Mouse (Mus musculus) yolk sac, embryonic 10.5 days (tissue): ENCODE results near the gene Mgat4d.
A peak's percentile ranks its signal among the peaks of the same experiment; 100 is the strongest.
"Not testable (repeated sequence)": the region's sequence is repeated elsewhere in the genome, so short reads cannot be mapped to it uniquely, and the experiment has no call there.

Experiments used
- DNase-seq: peaks from one replicate; pipeline ENCODE4 v3.0.0-alpha.2; 2017; ENCODE audit warnings: low spot score

Mgat4d gene

DNA sequence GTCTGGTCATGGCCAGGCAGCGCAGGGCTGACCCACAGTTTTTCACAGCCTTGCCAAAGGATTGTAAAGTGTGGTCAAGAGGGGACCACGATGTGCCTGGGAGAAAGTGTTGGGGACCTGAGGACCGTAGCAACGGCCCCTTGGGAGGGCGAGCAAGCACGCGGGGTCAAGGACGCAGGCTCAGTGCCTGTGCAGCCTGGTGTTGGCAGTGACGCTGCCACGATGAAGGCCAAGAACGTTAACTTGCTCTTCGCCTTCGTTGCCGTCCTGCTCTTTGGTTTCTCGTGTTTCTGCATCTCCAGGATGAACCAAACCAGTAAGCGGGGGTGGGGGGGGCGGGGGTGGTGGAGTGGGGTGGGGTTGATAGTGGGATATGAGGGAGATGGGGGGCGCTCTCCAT, at the start of gene Mgat4d:
Mgat4d (plus strand) TSS at position 209 of the 400 bp plus-strand sequence.
- no peak for DNase-seq

DNA sequence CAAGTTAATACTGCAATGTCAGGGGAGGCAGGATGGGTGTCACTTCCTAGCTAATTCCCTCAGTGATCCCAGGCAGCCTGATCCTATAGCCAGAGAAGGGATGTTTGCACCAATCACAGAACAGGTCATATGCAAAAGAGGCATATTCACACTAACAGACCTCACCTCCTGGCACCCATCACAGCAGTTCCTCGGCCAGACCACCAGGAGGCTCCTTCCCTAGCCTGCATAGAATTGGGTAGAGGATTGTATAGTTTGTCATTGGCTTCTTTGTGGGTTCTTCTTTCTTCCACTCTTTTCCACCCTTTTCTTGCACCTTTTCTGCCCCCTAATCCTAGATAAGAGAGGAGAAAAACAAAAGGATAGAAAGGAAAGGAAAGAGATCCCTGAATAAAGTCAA, 48.1 kb upstream of the Mgat4d start:
- DNase-seq = no peak

DNA sequence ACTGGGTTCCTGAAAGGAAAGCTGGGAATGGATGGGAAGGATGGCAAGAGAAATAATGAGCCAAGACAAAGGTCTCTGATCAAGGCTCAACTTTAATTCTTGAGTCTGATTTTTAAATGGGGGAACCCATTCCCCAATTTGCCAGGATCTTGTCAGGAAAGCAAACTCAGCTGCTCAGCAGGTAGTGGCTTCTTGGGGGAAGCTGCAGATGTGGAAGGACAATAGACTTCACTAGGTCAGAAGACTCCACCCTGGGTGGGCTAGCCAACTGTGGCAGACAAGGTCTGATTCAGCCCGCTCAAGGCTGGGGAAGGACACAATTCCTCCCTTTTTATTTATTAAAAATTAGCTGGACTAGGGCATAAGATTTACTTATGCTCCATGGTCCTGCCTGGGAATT, 43.3 kb upstream of the Mgat4d start:
- DNase-seq = no peak

DNA sequence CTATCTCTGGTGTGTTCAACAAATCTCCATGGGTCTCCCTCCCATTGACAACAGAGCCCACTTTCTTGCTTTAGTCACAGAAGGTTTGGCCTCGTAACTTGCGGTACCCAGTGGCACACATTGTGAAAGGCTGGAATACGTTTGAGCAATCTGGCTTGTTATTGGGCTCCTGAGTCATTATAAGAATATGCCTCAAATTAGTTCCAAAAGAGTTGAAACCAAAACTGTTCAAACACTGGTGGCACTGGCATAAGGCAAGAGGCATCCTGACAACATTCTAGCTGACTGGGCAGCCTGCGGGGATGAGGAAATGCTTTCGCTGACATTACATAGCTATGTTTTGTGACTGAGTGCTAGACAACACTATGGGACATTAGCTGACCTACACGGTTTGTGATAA, 38.4 kb upstream of the Mgat4d start:
- DNase-seq = no peak

DNA sequence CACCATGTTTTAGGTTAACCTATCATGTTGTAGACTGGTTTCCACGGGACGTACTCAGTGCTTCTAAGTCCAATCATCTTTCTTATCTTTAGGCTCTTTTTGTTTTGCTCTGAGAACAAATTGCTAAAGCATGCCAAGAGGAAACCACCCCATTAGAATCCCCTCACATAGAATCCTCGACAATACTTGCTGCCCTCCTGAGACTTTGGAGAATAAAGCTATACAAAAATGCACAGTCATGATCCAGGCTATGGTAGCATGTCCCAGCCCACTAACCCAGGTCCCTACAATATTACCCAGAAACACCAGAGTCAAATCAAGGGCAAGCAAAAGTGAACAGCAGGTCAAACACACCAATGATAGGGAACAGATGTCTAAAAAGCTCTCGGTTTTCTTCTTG, 33.2 kb upstream of the Mgat4d start:
- DNase-seq = not testable (repeated sequence)

DNA sequence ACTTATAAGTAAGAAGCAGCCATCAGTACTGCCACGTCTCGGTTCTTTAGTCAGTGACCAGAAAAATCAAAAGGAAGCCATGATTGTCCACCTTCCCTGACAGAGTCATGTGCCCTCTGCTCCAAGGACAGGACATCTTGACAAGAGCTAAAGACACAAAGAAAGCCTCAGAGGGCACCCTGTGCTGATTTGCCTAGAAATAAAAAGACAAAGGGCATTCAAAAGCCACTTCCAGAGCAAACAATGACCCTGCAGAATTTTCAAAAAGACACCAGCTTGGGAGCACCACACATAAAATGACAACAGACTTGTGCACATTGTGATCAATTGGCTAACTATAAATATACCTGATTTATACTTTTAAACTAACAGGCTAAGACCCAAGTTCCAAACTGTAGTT, 32.6 kb upstream of the Mgat4d start:
- no peak for DNase-seq

DNA sequence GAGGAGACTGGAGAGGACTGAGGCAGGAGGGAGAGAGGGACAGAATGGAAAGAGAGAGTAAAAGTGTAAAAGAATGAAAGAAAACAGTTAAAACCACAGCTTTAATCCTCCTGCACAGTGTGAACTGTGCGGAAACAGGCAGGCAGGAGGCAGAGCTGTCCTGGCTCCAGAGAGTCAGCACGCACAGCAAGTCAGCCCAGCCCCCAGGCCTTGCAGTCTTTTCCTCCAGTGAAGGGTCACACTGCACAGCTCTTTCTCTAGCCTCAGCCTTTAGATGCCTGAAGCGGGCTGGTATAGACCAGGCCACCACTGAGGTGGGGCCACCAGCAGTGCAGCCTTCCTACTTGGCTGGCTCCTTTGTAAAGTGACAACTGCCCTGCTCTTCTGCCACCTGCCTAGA, 27.7 kb upstream of the Mgat4d start:
- no peak for DNase-seq

DNA sequence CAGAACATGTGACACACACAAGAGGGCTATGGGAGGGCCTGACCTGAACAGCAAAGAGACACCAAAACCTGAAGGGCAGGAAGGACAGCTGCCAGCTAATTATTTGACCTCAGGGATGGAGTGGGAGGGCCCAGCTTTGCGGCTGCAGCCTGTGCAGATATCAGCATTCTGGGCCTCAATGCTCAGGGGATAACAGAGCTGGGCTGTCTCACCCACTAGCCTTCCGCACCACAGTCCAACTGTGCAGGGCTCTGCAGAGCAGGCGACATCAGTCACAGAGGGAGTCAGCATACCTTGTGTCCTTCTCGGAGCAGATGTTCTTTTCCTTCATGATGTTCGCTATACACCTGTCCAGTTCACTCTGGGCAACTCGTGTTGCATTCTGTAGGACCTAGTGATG, 25.9 kb upstream of the Mgat4d start:
- no peak for DNase-seq

DNA sequence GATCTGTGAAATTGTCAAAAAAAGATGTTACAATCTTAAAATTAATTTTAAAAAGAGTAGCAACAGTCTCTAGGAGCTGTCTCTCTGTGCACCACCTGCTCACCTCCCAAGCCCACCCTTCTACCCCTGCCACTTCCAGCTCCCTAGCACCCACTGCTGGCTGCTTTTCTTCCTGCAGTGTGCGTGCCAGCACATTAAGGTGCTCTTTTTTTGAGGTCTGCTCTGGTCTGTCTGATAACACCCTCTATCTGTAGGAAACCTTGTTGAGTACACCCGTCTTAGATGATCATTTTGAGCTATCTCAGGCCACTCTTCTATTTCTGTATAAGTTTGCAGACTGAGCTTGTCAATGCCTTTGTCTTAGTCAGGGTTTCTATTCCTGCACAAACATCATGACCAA, 25.2 kb upstream of the Mgat4d start:
- no peak for DNase-seq

DNA sequence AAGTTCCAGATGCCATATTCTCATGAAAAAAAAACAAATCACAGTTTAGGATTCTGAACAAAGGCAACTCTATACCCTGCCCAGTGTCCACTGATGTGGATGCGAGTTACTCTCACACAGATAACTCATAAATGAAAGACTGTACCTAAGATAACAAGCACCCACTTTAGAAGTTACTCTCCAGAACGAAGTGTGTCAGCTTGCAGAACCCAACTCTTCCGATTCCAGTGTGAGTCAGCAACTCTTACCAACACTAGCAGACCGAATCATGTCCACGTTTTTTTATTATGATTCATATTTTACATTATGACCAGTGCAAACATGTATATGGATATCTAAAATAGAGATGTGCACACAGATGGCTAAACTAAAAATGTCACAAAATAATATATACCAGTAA, 20.4 kb upstream of the Mgat4d start:
- no peak for DNase-seq

DNA sequence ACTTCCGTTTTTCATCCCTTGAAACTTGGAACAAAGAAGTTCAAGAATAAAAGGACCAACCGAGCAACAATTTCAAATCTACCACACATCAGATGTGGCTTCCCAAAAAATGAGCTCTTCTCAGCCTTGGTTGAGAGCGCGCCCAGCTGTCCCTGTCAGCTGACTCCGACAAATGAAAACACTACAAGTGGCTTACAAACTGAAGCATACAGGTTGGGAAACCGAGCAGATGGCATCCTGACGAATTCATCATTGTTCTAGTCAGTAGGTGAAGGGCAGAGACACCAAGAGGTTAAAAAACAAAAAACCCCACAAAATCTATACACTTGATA, 16.7 kb upstream of the Mgat4d start:
- DNase-seq = no peak

DNA sequence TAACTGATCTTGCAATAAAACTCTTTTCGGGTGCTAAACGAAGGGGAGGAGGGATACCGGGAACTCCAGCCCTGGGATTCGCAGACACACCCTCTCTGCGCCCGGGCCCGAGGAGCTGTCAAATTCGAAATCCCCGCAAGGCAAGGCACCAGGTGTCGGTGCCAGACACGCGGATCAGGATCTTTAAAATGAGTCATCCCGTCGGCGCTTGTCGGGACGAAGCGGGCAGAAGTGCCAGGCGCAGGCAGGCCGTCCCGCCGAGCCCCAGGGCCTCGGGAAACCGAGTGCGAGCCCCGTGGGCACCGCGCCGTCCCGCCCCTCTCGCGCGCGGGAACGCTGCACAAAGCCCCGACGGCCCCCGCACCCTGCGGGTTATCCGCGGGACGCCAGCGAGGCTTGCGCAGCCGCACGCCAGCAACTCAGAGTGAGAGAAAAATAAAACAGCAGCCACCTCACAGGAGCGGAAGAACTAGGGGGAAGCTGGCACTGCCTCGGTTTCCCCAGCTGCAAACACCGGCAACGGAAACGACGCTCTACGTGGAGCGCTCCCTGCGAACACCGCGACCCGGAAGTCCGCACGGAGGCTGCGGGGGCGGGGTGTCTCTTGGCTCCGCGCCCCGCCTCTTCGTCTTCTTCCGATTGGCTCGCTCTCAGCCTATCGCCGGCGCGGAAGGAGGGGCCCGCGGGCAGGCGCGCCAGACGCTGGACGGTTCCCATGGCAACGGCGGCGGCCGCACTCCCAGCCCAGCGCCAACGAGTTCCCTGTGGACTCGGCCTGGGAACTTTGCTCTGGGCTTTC, 16.2 kb upstream of the Mgat4d start, which contains the start of gene Elmod2:
Elmod2 (minus strand) TSS at position 588 of the 799 bp plus-strand sequence.
- peak; percentile 94 for DNase-seq

DNA sequence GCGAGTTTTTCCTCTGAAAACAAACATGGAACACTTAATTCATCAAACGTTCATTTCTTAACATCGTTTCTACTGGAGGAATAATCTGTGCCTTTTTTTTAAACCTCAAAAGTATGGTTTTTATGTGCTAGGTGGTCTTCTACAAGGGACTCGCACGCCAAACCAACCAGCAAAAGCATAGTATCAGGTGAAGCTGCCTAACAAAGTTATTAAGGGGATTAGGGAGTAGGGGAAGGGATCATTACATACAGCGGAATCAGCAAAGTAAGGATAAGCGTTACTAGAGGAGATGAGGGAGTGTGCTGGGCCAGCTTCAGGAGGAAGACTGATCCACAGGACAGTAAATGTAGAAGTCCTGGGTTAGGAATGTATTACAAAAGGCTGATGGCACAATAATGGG, 15.4 kb upstream of the Mgat4d start:
- no peak for DNase-seq

DNA sequence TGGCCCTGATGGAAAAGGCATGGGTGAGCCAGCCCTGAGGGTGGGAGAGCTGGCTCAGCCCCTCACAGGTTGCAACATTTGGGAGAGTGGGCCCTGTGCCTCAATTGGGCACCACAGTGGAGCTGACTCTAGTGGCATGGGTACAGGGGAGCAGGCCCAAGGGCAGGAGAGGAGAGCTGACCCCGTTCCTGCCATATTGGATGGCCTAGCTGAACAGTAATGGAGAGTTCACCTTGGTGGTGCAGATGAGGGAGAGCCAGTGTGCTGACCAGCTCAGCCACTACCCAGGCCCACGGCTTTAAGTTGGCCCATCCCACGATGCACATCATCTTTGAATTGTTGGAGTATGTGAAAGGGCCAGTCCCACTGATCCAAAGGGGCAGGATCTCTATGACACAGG, 6.2 kb upstream of the Mgat4d start:
- DNase-seq = no peak

DNA sequence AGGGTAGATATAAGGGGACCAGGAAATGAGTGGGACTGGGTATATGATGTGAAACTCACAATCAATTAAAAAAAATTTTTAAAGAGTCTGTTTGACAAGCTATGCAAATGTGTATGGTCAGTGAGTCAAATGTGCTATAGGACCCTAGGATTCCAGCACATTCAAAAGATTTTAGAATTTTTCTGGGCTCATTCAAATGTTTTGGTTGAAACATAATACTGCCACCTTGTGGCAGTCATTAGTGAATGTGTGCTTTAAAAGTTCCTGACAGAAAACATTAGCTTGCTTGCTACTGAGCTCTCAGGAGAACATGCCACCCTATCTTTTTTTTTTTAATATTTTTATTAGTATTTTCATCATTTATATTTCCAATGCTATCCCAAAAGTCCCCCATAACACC, 5.6 kb upstream of the Mgat4d start:
- no peak for DNase-seq

DNA sequence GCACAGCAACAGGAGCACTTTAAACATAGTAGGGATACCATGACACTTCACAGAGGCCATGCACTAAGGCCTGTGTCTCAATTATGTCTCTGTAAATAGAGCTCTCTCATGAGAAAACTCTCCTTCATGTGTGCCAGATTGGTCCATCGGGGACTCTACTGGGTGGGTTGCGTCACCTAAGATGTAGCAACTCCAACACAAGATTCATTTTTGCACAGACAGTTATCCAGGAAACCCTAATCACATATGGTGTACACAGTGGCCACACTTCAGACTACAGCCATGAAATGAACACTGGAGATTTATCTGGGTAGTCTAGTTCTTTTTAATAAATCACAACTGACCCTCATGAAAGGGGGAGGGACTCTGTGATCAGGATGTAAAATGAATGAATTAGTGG, 3.0 kb downstream of the Mgat4d start:
- no peak for DNase-seq

DNA sequence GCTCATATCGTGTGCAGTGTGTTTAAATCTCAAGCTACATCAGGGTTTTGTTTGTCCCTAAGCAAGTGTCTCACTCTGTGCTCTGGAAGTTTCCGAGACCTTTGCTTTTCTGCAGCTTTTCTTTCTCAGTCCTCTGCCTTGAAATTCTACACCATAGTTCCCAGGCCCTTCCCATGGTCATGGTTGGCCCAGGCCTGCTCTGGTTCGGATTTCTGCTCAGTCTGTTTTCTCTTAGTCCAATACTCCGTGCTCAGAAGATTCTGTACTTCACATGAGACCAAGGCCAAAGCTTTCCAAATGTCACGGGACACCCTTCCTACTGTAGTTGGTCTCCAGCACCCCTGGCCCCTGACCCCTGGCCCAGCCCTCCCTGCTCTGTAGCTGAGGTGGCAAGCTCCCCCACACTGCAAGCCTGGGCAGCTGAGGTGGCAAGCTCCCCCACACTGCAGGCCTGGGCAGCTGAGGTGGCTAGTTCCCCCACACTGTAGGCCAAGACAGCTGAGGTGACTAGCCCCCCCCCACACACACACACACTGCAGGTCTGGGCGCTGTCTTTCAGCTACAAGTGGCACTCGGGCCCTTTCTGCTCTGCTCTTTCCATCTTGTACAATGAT, 15.0 kb downstream of the Mgat4d start:
- DNase-seq = no peak

DNA sequence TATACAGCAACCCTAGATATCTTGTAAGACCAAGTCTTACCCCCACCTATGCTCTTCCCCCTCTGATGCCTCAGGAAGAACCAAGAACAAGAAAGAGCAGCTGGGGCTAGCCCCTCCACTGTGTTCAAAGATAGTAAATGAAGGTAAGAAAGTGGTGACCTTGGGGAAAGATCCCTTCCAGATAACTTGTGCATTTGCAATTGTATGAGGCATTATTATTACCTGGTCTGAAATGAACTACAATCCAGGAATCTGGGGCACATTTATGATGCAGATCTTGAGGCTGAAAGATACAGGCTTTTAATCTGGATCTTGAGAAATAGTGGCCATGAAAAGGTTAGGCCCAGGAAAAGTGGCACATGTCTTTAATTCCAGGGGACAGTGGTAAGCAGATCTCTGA, 29.0 kb downstream of the Mgat4d start:
- no peak for DNase-seq

DNA sequence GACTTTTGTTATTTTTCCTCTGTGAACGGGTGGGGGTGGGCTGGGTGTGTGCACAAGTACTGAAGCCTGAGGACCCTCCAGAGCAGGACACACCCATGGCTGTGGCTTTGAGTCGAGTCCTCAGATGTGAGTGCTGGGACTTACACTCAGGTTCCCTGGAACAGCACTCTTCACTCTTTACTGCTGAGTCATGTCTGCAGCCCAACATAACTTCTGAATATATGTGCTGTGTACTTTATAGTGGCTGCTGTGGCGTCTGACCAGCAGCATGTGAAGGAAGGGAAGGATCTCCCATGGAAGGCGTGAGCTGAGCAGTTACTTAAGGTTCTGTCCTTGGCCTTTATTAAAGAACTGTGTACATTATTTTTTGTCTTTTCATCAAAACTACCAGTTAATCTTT, 31.9 kb downstream of the Mgat4d start:
- no peak for DNase-seq

DNA sequence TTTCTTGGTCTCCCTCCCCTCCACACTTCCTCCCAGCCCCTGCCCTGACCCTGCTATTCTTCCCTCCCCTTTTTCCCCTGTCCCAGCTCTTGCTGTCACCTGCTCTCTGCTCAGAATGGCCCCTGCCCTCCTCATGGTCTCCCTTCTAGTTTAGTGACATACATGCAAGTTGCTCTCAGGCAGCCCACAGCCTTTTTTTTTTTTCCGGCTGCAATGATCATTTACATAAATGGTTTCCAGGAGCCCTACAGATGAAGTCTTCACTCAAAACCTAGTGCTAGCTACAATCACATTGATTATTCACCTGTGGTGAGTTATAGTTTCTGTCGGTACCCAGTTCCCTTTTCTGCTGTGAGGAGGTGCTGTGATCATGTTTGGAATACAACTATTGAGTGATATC, 32.7 kb downstream of the Mgat4d start:
- no peak for DNase-seq

DNA sequence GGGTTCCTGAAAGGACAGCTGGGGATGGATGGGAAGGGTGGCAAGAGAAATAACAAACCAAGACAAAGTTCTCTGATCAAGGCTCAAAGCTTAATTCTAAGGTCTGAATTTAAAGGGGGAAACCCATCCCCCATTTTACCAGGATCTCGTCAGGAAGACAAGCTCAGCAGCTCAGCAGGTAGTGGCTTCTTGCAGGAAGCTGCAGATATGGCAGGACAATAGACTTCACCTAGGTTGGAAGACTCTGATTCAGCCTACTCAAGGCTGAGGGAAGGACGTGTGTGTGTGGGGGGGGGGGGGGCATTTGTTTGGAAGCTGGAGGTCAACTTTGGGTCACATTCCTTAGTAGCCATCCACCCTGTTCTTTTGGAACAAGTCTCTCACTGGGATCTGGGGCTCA, 34.6 kb downstream of the Mgat4d start:
- DNase-seq = no peak

DNA sequence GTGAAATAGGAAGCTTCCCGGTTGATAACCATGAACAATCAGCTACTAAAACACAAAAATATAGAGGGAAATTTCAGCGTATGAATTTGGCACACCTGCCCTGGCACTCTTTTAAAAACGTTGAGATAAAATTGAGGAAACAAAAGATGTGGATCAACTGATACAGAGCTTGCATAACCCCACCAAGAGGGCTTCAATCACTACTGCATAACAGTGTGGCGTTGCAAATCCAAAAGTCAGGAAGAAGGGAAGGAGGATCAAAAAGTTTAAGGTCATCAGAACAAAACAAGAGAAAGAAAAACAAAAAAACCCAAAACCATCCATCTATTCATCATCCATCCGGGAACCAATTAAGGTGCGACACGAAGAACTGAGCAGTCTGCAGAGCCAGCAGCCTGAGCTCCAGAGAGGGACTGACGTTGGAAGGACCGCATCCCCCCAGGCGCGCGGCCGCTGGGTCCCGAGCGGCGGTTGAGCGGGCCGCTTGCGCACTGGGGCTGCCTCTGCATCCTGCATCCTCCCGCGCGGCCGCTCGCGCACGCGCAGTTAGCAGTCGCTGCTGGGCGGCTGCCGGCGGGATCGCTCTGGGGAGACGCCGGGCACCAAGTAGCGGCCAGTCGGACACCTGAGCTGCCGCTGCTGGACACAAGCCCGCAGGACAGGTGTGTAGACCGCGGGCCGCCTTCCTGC, 41.2 kb downstream of the Mgat4d start, which contains the start of gene Clgn:
Clgn (plus strand) TSS at position 552 of the 690 bp plus-strand sequence.
- DNase-seq = peak; percentile 45

DNA sequence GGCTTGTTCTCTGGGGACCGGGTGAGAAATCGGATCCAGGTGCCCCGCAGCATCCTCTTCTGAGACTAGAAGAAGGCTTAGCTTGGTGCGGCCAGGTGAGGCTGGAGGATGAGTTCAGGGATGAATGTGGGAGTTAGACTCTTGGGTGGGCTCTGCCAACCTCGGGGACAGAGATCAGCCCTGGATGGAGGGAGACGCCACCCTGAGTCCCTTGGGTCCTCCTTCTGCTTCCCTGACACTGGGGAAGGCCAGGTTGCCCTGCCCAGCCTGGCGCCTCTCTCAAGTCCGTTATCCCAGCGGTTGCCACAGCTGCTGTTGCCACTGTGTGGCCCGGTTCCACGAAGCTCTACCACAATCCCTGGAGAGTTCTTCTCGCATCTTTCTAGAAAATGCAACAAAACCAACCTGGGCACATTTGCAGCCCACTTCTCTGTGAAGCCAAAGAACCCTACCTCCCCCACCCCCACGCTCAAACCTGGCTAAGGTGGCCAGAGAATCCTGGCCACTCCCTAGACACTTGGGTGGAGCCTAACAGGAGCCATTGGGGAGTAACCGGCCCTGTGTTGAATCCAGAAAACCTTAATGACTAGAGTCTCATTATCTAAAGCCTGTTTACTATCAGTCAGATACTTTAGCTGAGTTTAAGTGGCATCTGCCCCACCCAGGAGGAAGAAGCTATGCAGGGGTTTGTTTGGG, 41.9 kb downstream of the Mgat4d start:
- no peak for DNase-seq
